Mouse (Mus musculus): ENCODE measurements at regions not wholly inside any gene's neighbourhood (a gene's known extent, or its start where the extent isn't known, plus 50 kb on each side); places are given as distances from the start of the nearest gene placed in this dataset.

DNA sequence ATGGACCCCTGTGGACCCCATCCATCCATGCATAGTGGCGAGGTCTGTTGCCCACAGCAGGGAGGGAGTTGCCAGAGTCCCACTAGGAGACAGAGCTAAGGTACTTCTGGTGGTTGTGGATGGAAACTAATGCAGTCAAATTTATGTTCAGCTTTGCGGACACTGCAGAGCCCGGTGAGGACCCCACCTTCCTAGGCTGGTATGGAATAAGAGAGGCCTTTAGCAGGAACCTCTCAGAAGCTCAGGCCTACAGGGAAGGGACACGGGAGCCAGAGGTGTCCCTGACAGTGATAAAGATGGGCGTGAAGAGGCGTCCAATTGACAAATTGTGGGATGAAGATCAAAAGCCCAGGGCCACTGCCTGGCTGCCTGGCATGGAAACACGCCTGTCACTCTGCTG is 100.8 kb upstream of the Irx4 start:
- TF ChIP-seq POLR2A (IDR thresholded peaks at IDR 0.05; ENCODE audit: low read depth, low read length), result no peak
- TF ChIP-seq CTCF (IDR thresholded peaks at IDR 0.05; ENCODE audit: extremely low read depth, insufficient read depth, insufficient read length, insufficient replicate concordance), result no peak
